Mouse (Mus musculus) activated CD4-positive, CD25-positive, alpha-beta regulatory T cell, adult 9 weeks (primary cell): ENCODE results near the gene Olfr594. TPM values are rescaled to one million over a fixed set of nuclear protein-coding genes. Genes with fewer than 3 reads are reported as not detected.

Experiments
- polyA plus RNA-seq: library from polyadenylated mRNA; unstranded; fragments of 100-300 nt; shearing (Covaris generic); gene quantifications from one replicate; pipeline ENCODE4 v1.2.1, GENCODE M21; 2017

The Olfr594 gene
- not detected for polyA plus RNA-seq

GRCm38 (mm10) chr7:103216696-103217095 lies at the start of gene Olfr594:
Gene Olfr594 (plus strand): TSS chr7:103216996.

GRCm38 (mm10) chr7:103178240-103178639 lies 38.6 kb upstream of the Olfr594 start, which contains the start of gene Olfr591:
Gene Olfr591 (minus strand): TSS chr7:103178340.

DNA sequence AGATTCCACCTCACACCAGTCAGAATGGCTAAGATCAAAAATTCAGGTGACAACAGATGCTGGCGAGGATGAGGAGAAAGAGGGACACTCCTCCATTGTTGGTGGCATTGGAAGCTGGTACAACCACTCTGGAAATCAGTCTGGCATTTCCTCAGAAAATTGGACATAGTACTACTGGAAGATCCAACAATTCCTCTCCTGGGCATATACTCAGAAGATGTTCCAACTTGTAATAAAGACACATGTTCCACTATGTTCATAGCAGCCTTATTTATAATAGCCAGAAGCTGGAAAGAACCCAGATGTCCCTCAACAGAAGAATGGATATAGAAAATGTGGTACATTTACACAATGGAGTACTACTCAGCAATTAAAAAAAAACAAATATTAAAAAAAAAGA lies 32.3 kb upstream of the Olfr594 start, which contains the start of gene Olfr592:
Gene Olfr592, plus strand, starts transcription at position 301 of the 400 bp plus-strand sequence.

DNA sequence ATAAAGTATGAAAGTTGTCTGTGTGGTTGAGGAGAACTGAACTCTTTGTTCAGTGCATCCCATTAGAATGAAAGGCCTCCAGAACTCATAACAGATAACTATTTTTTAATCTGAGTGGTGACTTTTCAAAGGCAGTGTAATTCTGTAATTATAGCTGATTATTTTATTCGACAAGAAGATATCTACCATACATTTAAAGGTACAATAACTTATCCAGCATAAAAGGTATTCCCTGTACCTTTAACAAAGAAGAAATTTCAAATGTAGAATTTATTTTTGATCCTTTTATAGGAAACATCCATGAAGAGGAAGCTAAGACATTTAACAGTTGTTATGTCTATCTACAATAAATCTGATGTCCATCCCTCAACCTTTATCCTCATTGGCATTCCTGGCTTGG lies 5.2 kb upstream of the Olfr594 start, which contains the start of gene Olfr593:
Gene Olfr593, plus strand, starts transcription at position 301 of the 400 bp plus-strand sequence.

GRCm38 (mm10) chr7:103252405-103252804 lies 35.6 kb downstream of the Olfr594 start, which contains the start of gene Usp17ld:
Gene Usp17ld (minus strand): TSS chr7:103252505.

Other genes with a start within 250 kb of the Olfr594 start
- gene Olfr577, start 241.1 kb upstream of the Olfr594 start, polyA plus RNA-seq: not detected
- not detected for gene Olfr578, start 227.7 kb upstream of the Olfr594 start, polyA plus RNA-seq
- not detected for gene Olfr582, start 179.0 kb upstream of the Olfr594 start, polyA plus RNA-seq
- not detected for gene Olfr583, start 165.7 kb upstream of the Olfr594 start, polyA plus RNA-seq
- not detected for gene Olfr584, start 135.1 kb upstream of the Olfr594 start, polyA plus RNA-seq
- not detected for gene Olfr585, start 119.3 kb upstream of the Olfr594 start, polyA plus RNA-seq
- not detected for gene Olfr586, start 91.4 kb upstream of the Olfr594 start, polyA plus RNA-seq
- gene Olfr588-ps1, start 76.1 kb upstream of the Olfr594 start, polyA plus RNA-seq: not detected
- not detected for gene Olfr589, start 60.6 kb upstream of the Olfr594 start, polyA plus RNA-seq
- gene Olfr591, start 38.7 kb upstream of the Olfr594 start, polyA plus RNA-seq: not detected
- not detected for gene Olfr592, start 32.2 kb upstream of the Olfr594 start, polyA plus RNA-seq
- not detected for gene Olfr593, start 5.1 kb upstream of the Olfr594 start, polyA plus RNA-seq
- gene Usp17ld, start 35.5 kb downstream of the Olfr594 start, polyA plus RNA-seq: not detected
- gene Olfr596, start 88.7 kb downstream of the Olfr594 start, polyA plus RNA-seq: not detected
- gene Olfr597, start 99.3 kb downstream of the Olfr594 start, polyA plus RNA-seq: not detected
- gene Olfr598, start 106.6 kb downstream of the Olfr594 start, polyA plus RNA-seq: not detected
- gene Olfr599, start 118.9 kb downstream of the Olfr594 start, polyA plus RNA-seq: not detected
- gene Olfr600, start 132.7 kb downstream of the Olfr594 start, polyA plus RNA-seq: not detected
- gene Olfr601, start 145.7 kb downstream of the Olfr594 start, polyA plus RNA-seq: not detected
- gene Olfr603, start 169.2 kb downstream of the Olfr594 start, polyA plus RNA-seq: not detected
- not detected for gene Usp17lc, start 198.1 kb downstream of the Olfr594 start, polyA plus RNA-seq
- not detected for gene Olfr605, start 228.4 kb downstream of the Olfr594 start, polyA plus RNA-seq
- gene Olfr606, start 232.1 kb downstream of the Olfr594 start, polyA plus RNA-seq: not detected
- gene Olfr607, start 247.2 kb downstream of the Olfr594 start, polyA plus RNA-seq: 0.13 TPM